ENCODE assay signal across 44 mouse cellular contexts in the genomic region with DNA sequence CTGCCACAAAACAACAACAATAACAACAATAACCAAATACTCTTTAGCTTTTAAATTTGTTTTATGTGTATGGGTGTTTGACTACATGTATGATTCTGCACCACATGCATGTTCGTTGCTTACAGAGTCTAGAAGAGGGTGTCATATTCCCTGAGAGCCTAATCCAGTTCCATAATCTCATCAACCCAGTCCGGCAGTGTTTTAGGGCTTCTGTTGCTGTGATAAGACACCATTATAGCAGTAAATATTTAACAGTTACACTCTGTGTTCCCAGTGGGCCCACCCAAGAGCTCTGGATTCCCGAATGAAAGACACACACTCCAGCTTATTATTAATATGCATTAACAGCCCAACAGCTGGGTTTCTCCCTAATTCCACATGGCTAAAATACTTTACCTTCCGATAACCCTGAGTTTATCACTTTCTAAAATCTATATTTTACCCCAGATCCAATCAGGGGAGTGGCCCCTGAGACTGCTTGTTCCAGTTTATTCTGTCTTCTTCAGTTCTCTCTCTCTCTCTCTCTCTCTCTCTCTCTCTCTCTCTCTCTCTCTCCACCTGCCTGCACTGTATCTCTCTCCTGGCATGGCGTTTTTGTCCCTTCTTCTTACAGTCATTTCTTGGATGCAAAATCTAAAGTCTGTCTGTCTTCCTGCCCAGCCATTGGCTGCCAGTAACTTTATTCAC. TPM values are rescaled to one million over a fixed set of nuclear protein-coding genes. Genes with fewer than 3 reads are reported as not detected.
"Had no signal": no experiment of that assay in that cellular context is flagged by ENCODE, and none has a peak within 500 bp of the region (broad histone marks: within the 10 kb centered on the region; RNA-seq: fewer than 3 reads in every experiment).

No protein-coding gene starts in this region.

- ATAC-seq: liver, embryonic 12.5 days; liver, postnatal 0 days; lung, postnatal 0 days; midbrain, embryonic 13.5 days; midbrain, embryonic 15.5 days; midbrain, embryonic 16.5 days had no signal

- H3K27me3 ChIP-seq: limb, embryonic 12.5 days; limb, embryonic 13.5 days; limb, embryonic 15.5 days; liver, embryonic 12.5 days; liver, embryonic 15.5 days; lung, embryonic 15.5 days; midbrain, embryonic 12.5 days; midbrain, embryonic 13.5 days; midbrain, embryonic 15.5 days; neural tube, embryonic 12.5 days had no signal

- H3K36me3 ChIP-seq: limb, embryonic 10.5 days; limb, embryonic 12.5 days; limb, embryonic 13.5 days; limb, embryonic 15.5 days; liver, embryonic 12.5 days; liver, embryonic 13.5 days; liver, embryonic 15.5 days; lung, embryonic 15.5 days; midbrain, embryonic 10.5 days; midbrain, embryonic 12.5 days; midbrain, embryonic 13.5 days; midbrain, embryonic 15.5 days; neural tube, embryonic 12.5 days had no signal

- H3K9ac ChIP-seq: limb, embryonic 12.5 days; limb, embryonic 13.5 days; limb, embryonic 15.5 days; liver, embryonic 12.5 days; liver, embryonic 13.5 days; liver, embryonic 14.5 days; liver, embryonic 15.5 days; liver, postnatal 0 days; lung, embryonic 14.5 days; lung, embryonic 15.5 days; midbrain, embryonic 12.5 days; midbrain, embryonic 13.5 days; midbrain, embryonic 15.5 days; neural tube, embryonic 12.5 days had no signal

- H3K9me3 ChIP-seq: limb, embryonic 10.5 days; limb, embryonic 12.5 days; limb, embryonic 13.5 days; limb, embryonic 15.5 days; liver, embryonic 12.5 days; liver, embryonic 13.5 days; liver, embryonic 15.5 days; lung, embryonic 15.5 days; midbrain, embryonic 10.5 days; midbrain, embryonic 12.5 days; midbrain, embryonic 13.5 days; midbrain, embryonic 15.5 days; neural tube, embryonic 12.5 days had no signal

- H3K4me1 ChIP-seq: limb, embryonic 12.5 days; liver, embryonic 12.5 days; liver, embryonic 13.5 days; liver, embryonic 15.5 days; lung, embryonic 15.5 days; midbrain, embryonic 12.5 days; midbrain, embryonic 13.5 days; midbrain, embryonic 15.5 days; neural tube, embryonic 12.5 days had no signal

- DNase-seq: left cerebral cortex, postnatal 4 days; liver; liver, embryonic 13.5 days; liver, postnatal 0 days; lung, adult 18-20 months; lung, adult 2 months; lung, embryonic 14.5 days; lung, postnatal 10 days; lung, postnatal 14 days; lung, postnatal 36 days had no signal

- H3K27ac ChIP-seq: limb, embryonic 10.5 days; limb, embryonic 12.5 days; limb, embryonic 13.5 days; limb, embryonic 15.5 days; liver, embryonic 12.5 days; liver, embryonic 13.5 days; liver, embryonic 14.5 days; liver, embryonic 15.5 days; lung, embryonic 15.5 days; macrophage; midbrain, embryonic 10.5 days; midbrain, embryonic 12.5 days; midbrain, embryonic 13.5 days; midbrain, embryonic 15.5 days; neural tube, embryonic 12.5 days had no signal

- H3K4me2 ChIP-seq: limb, embryonic 12.5 days; limb, embryonic 13.5 days; limb, embryonic 15.5 days; liver, embryonic 11.5 days; liver, embryonic 12.5 days; liver, embryonic 13.5 days; liver, embryonic 15.5 days; lung, embryonic 14.5 days; lung, embryonic 15.5 days; midbrain, embryonic 12.5 days; midbrain, embryonic 13.5 days; midbrain, embryonic 15.5 days; neural tube, embryonic 12.5 days had no signal

- H3K4me3 ChIP-seq: limb, embryonic 10.5 days; limb, embryonic 12.5 days; limb, embryonic 13.5 days; limb, embryonic 15.5 days; liver, embryonic 12.5 days; liver, embryonic 13.5 days; liver, embryonic 15.5 days; lung, embryonic 15.5 days; megakaryocyte, embryonic 14.5 days; midbrain, embryonic 10.5 days; midbrain, embryonic 12.5 days; midbrain, embryonic 13.5 days; midbrain, embryonic 15.5 days; myocyte; neural tube, embryonic 12.5 days had no signal

RNA-seq across cellular contexts. Expression of a gene that starts 5.6 kb away (rescaled TPM):
- total RNA-seq: left cerebral cortex, adult 8-10 months; left cerebral cortex, postnatal 10 days; left cerebral cortex, postnatal 14 days; left cerebral cortex, postnatal 25 days; left cerebral cortex, postnatal 36 days; left cerebral cortex, postnatal 4 days; liver, adult 2 months; megakaryocyte progenitor cell, adult 5-6 weeks; megakaryocyte, adult 5-6 weeks; megakaryocyte-erythroid progenitor cell, adult 5-6 weeks; midbrain, postnatal 0 days; monocyte, adult 5-6 weeks had no signal
- polyA plus RNA-seq: limb, embryonic 10.5 days; limb, embryonic 11.5 days; limb, embryonic 12.5 days; limb, embryonic 13.5 days; liver, adult 2 months; liver, embryonic 11.5 days; liver, embryonic 12.5 days; liver, embryonic 13.5 days; liver, embryonic 14.5 days; liver, embryonic 15.5 days; liver, embryonic 16.5 days; liver, postnatal 0 days; lung, embryonic 14.5 days; lung, embryonic 15.5 days; lung, embryonic 16.5 days; macrophage; midbrain, embryonic 10.5 days; midbrain, embryonic 12.5 days; midbrain, embryonic 13.5 days; midbrain, embryonic 15.5 days; midbrain, embryonic 16.5 days; midbrain, postnatal 0 days; myocyte; neural tube, embryonic 11.5 days; neural tube, embryonic 12.5 days had no signal
